Mouse (Mus musculus): ENCODE measurements at regions not wholly inside any gene's neighbourhood (a gene's known extent, or its start where the extent isn't known, plus 50 kb on each side); places are given as distances from the start of the nearest gene placed in this dataset.

DNA sequence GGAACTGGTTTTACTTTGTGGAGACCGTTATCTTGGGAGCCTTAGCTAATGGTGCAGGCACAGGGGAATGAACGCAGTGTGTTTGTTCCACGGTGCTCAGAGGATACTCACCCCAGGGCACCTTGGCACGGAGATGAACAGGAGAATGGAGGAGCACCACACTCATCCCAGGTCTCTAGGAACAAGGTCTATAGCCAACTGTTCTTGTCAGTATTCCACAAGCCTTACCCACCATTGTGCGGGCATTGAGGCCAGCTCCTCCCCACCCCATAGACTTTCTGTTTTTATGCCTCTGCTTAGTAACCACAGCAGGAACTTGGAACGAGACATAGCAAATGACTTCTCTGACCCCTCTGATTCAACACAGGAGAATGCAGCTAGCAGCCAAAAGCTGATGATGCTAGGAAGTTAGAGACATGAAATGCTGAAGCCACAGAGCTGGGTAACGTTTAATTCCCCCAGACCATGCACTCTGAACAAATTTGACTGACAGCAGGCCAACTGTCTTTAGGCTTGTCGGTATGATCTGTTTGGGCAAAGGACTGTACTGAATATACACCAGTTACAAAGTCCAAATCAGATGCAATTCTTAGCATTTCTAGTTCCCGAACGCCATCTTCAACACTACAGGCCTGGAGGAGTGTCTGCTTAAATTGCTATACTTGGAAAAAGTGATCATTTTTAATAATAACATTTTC, 321.2 kb upstream of the Map3k7 start:
- Histone ChIP-seq H3K27me3 (ENCODE audit: control insufficient read depth in 1 of 2, insufficient read depth in 2 of 2, low read length in 2 of 2) (no peaks in the 10 kb centered on the region), H3K4me1 (ENCODE audit: control insufficient read depth in 1 of 2, insufficient read depth in 2 of 2, low read length in 2 of 2) (no peaks in the 10 kb centered on the region), H3K9me3 (replicated peaks; ENCODE audit: insufficient read depth, low read length) (no peaks in the 10 kb centered on the region), H3K79me2 (ENCODE audit: control insufficient read depth, insufficient read depth, low read length, poor library complexity) (no peaks in the 10 kb centered on the region), H3K9ac (ENCODE audit: control insufficient read depth, low read depth, low read length, poor library complexity, severe bottlenecking) (no peak overlapping the region), H3K4me3 (ENCODE audit: control insufficient read depth in 1 of 2, insufficient read depth in 1 of 2, low read depth in 2 of 2, low read length in 2 of 2) (no peak overlapping the region), H3K27ac (ENCODE audit: control insufficient read depth, low read depth, low read length) (no peak overlapping the region), H3K36me3 (ENCODE audit: control insufficient read depth in 1 of 2, insufficient read depth in 2 of 2, low read length in 2 of 2) (no peaks in the 10 kb centered on the region)
- TF ChIP-seq ETS1 (IDR thresholded peaks at IDR 0.05; ENCODE audit: low read depth, low read length): no peak
- no peak for TF ChIP-seq EP300 (IDR thresholded peaks at IDR 0.05; ENCODE audit: low read depth in 1 of 2, low read length in 2 of 2)
- TF ChIP-seq E2F4 (IDR thresholded peaks at IDR 0.05; ENCODE audit: borderline replicate concordance, low read depth, low read length): no peak
- no peak for TF ChIP-seq POLR2AphosphoS2 (IDR thresholded peaks at IDR 0.05; ENCODE audit: low read length)
- TF ChIP-seq POLR2A (IDR thresholded peaks at IDR 0.05; ENCODE audit: control insufficient read depth in 1 of 2, insufficient read depth in 1 of 2, low read depth in 1 of 2, low read length in 2 of 2, poor library complexity in 1 of 2): no peak
- no peak for DNase-seq (ENCODE audit: low read depth, low spot score)

- no peak for DNase-seq (ENCODE audit: low read depth, low spot score)
- no peaks in the 10 kb centered on the region for H3K36me3 ChIP-seq (ENCODE audit: control insufficient read depth in 1 of 2, insufficient read depth in 2 of 2, low read length in 2 of 2)
- no peaks in the 10 kb centered on the region for H3K9me3 ChIP-seq (replicated peaks; ENCODE audit: insufficient read depth, low read length)
- no peaks in the 10 kb centered on the region for H3K27me3 ChIP-seq (ENCODE audit: control insufficient read depth in 1 of 2, insufficient read depth in 2 of 2, low read length in 2 of 2)
- H3K4me3 ChIP-seq (ENCODE audit: control insufficient read depth in 1 of 2, insufficient read depth in 1 of 2, low read depth in 2 of 2, low read length in 2 of 2): no peak overlapping the region
- no peaks in the 10 kb centered on the region for H3K4me1 ChIP-seq (ENCODE audit: control insufficient read depth in 1 of 2, insufficient read depth in 2 of 2, low read length in 2 of 2)
- TF ChIP-seq ZKSCAN1 (IDR thresholded peaks at IDR 0.05; ENCODE audit: low read depth, low read length): no peak
- TF ChIP-seq NRF1 (IDR thresholded peaks at IDR 0.05; ENCODE audit: insufficient read depth, low read depth, low read length, poor library complexity, severe bottlenecking): no peak
- no peak for TF ChIP-seq RCOR1 (IDR thresholded peaks at IDR 0.05; ENCODE audit: low read depth, low read length)
- no peak for TF ChIP-seq GABPA (IDR thresholded peaks at IDR 0.05; ENCODE audit: low read depth, low read length)
- no peak for TF ChIP-seq MEF2A (IDR thresholded peaks at IDR 0.05; ENCODE audit: extremely low read depth, insufficient replicate concordance, low read depth, low read length, poor library complexity, severe bottlenecking)
- no peak for TF ChIP-seq HCFC1 (IDR thresholded peaks at IDR 0.05; ENCODE audit: low read depth, low read length)
- H3K9ac ChIP-seq (ENCODE audit: control insufficient read depth, low read depth, low read length, poor library complexity, severe bottlenecking): no peak overlapping the region
- H3K27ac ChIP-seq (ENCODE audit: control insufficient read depth, low read depth, low read length): no peak overlapping the region
- no peaks in the 10 kb centered on the region for H3K79me2 ChIP-seq (ENCODE audit: control insufficient read depth, insufficient read depth, low read length, poor library complexity)
These were observed 315.1 kb upstream of the Map3k7 start for GRCm38 (mm10) chr4:31648631-31649368.

Data from MEL (cell line).